Mouse (Mus musculus) forebrain, embryonic 14.5 days (tissue): ENCODE measurements around the gene Jph2. TPM values are rescaled to one million over a fixed set of nuclear protein-coding genes. Genes with fewer than 3 reads are reported as not detected.
A peak's percentile ranks its signal among the peaks of the same experiment; 100 is the strongest.

Source experiments
- ATAC-seq: fragments of 200-750 bp; cut with Nextera tagmentation; 2 replicates; pipeline ENCODE4 v1.8.0; 2017; ENCODE audit warnings: mild to moderate bottlenecking, moderate library complexity
- DNase-seq: peaks from one replicate; pipeline ENCODE4 v3.0.0-alpha.2; 2015; ENCODE audit warnings: low spot score
- H3K27ac ChIP-seq: fragments of 300-500 bp; sonication (generic); 2 replicates; pipeline ENCODE4 v1.5.1; 2014; ENCODE audit warnings: low read depth, mild to moderate bottlenecking, control low read depth, low read length, moderate library complexity
- H3K27me3 ChIP-seq: fragments of 300-500 bp; sonication (generic); replicated peaks from 2 replicates; pipeline ENCODE4 v1.6.1; 2014; ENCODE audit warnings: low read length, control low read depth, mixed read lengths; ENCODE audit not compliant: control insufficient read depth, insufficient read depth
- H3K36me3 ChIP-seq: fragments of 300-500 bp; sonication (generic); 2 replicates; pipeline ENCODE4 v1.6.1; 2014; ENCODE audit warnings: low read length, control low read depth; ENCODE audit not compliant: control insufficient read depth, insufficient read depth
- H3K4me1 ChIP-seq: fragments of 300-500 bp; sonication (generic); 2 replicates; pipeline ENCODE4 v1.6.1; 2014; ENCODE audit warnings: antibody characterized with exemption, low read length, control low read depth; ENCODE audit not compliant: control insufficient read depth, insufficient read depth
- H3K4me2 ChIP-seq: fragments of 300-500 bp; sonication (generic); 2 replicates; pipeline ENCODE4 v1.6.1; 2014; ENCODE audit warnings: mild to moderate bottlenecking, control low read depth, low read length
- H3K4me3 ChIP-seq: fragments of 300-500 bp; sonication (generic); 2 replicates; pipeline ENCODE4 v1.5.1; 2014; ENCODE audit warnings: low read depth, low read length, control low read depth
- H3K9ac ChIP-seq: fragments of 300-500 bp; sonication (generic); 2 replicates; pipeline ENCODE4 v1.6.1; 2014; ENCODE audit warnings: mild to moderate bottlenecking, low read length, control low read depth, moderate library complexity
- H3K9me3 ChIP-seq: fragments of 300-500 bp; sonication (generic); replicated peaks from 2 replicates; pipeline ENCODE4 v1.6.1; 2016; ENCODE audit warnings: low read length, control low read depth, mixed read lengths; ENCODE audit not compliant: control insufficient read depth
- WGBS: fragments of 180-500 bp; shearing (Covaris S2); extraction: QIAGEN DNeasy Blood & Tissue Kit; methylation state at CpG from one replicate; pipeline ENCODE4 v1.1.7; 2014; 5-methylcytosine and 5-hydroxymethylcytosine counted together
- polyA plus RNA-seq: library from polyadenylated mRNA; unstranded; fragments of >200 nt; fragmentation: Nextera tagmentation; extraction: Ambion mirVana; gene quantifications from 2 replicates; pipeline ENCODE4 v1.2.1, GENCODE M21; 2014

The Jph2 gene
- polyA plus RNA-seq, 1 experiment from 2014 or later = 0.08 TPM

- Histone ChIP-seq H3K4me2 (no peak overlapping the region), H3K9ac (no peak overlapping the region), H3K27ac (no peak overlapping the region), H3K9me3 (no peaks in the 10 kb centered on the region), H3K4me3 (no peak overlapping the region), H3K36me3 (no peaks in the 10 kb centered on the region), H3K27me3 (no peaks in the 10 kb centered on the region), H3K4me1 (no peaks in the 10 kb centered on the region)
- WGBS = 87% methylated on average over 9 of the region's 9 CpGs
- DNase-seq = no peak
- ATAC-seq = no peak
Observed at GRCm38 (mm10) chr2:163431289-163431688, 33.5 kb upstream of the Jph2 start.

- Histone ChIP-seq H3K4me1 (no peaks in the 10 kb centered on the region), H3K4me3 (no peak overlapping the region), H3K36me3 (no peaks in the 10 kb centered on the region), H3K27me3 (no peaks in the 10 kb centered on the region), H3K4me2 (no peak overlapping the region), H3K9me3 (no peaks in the 10 kb centered on the region), H3K9ac (no peak overlapping the region), H3K27ac (no peak overlapping the region)
- ATAC-seq = no peak
- no peak for DNase-seq
- WGBS = 58% methylated on average over 4 of the region's 4 CpGs
Observed at GRCm38 (mm10) chr2:163428346-163429011, 30.7 kb upstream of the Jph2 start.

DNA sequence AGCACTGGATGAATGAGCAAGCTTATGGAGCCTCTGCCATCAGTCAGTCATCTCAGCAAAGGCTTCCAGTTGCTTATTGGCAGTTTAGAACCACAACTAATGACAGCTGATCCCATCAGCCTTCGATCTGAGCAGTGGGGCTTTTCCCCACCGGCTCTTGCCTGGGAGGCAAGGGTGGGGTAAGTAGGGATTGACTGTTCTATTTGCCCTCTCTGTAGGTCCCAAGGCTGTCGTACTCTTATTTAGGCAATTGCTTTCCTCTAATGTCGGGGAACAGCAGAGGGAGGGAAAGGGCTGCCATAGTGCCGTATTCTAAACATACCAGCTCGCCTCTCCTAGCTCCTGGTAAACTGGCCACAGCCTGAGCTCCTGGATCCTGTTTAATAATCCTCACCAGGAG is 26.8 kb upstream of the Jph2 start, which contains the start of gene Oser1:
TSS of gene Oser1 (minus strand) at position 101 of the 400 bp plus-strand sequence.
- WGBS = 89% methylated on average over 6 of the region's 6 CpGs
- Histone ChIP-seq H3K9me3 (no peaks in the 10 kb centered on the region), H3K27me3 (no peaks in the 10 kb centered on the region), H3K36me3 (0 out of 2 replicates have a peak, but pooled peaks cover 3% of the 10 kb centered on the region), H3K4me3 (no peak within 1 kb of the TSS), H3K9ac (no peak within 1 kb of the TSS), H3K4me1 (peaks cover 8% of the 10 kb centered on the region; the same call in 1 of the 2 replicates), H3K27ac (no peak within 1 kb of the TSS), H3K4me2 (no peak within 1 kb of the TSS)
- ATAC-seq (no peak), DNase-seq (no peak)

- Histone ChIP-seq H3K27me3 (no peaks in the 10 kb centered on the region), H3K36me3 (0 out of 2 replicates have a peak, but pooled peaks cover 3% of the 10 kb centered on the region), H3K4me2 (no peak overlapping the region), H3K4me1 (peaks cover 13% of the 10 kb centered on the region), H3K4me3 (no peak overlapping the region), H3K9ac (no peak overlapping the region), H3K9me3 (no peaks in the 10 kb centered on the region), H3K27ac (no peak overlapping the region)
- no peak for ATAC-seq
- DNase-seq = no peak
- 82% methylated on average over 9 of the region's 9 CpGs for WGBS
Observed at GRCm38 (mm10) chr2:163422895-163423660, 25.3 kb upstream of the Jph2 start.

- 0 out of 2 replicates have a peak overlapping the region, but pooled peaks have one; percentile 68 for H3K27ac ChIP-seq
Observed at GRCm38 (mm10) chr2:163420366-163420886, 22.6 kb upstream of the Jph2 start.

GRCm38 (mm10) chr2:163419346-163420045 is 21.7 kb upstream of the Jph2 start:
- H3K27me3 ChIP-seq = no peaks in the 10 kb centered on the region
- peak overlapping the region; percentile 95 for H3K4me2 ChIP-seq
- peak; percentile 100 for DNase-seq
- H3K9ac ChIP-seq = peak overlapping the region; percentile 88
- H3K27ac ChIP-seq = peak overlapping the region; percentile 68; the same call in 1 of the 2 replicates
- WGBS = under 1% methylated on average over 71 of the region's 71 CpGs
- no peaks in the 10 kb centered on the region for H3K9me3 ChIP-seq
- peaks cover 10% of the 10 kb centered on the region for H3K36me3 ChIP-seq
- peaks cover 16% of the 10 kb centered on the region for H3K4me1 ChIP-seq
- peak; percentile 99 for ATAC-seq
- peak overlapping the region; percentile 94 for H3K4me3 ChIP-seq

More at GRCm38 (mm10) chr2:163420366-163420886, 22.6 kb upstream of the Jph2 start:
- Histone ChIP-seq H3K36me3 (0 out of 2 replicates have a peak, but pooled peaks cover 4% of the 10 kb centered on the region), H3K4me2 (peak overlapping the region; percentile 72), H3K9me3 (no peaks in the 10 kb centered on the region), H3K9ac (peak overlapping the region; percentile 71), H3K27me3 (no peaks in the 10 kb centered on the region), H3K4me1 (peaks cover 16% of the 10 kb centered on the region), H3K4me3 (peak overlapping the region; percentile 94)
- WGBS = 40% methylated on average over 10 of the region's 10 CpGs
- DNase-seq (no peak), ATAC-seq (no peak)

- H3K4me1 ChIP-seq = peaks cover 16% of the 10 kb centered on the region
- peaks cover 15% of the 10 kb centered on the region for H3K36me3 ChIP-seq
- no peaks in the 10 kb centered on the region for H3K9me3 ChIP-seq
- H3K27ac ChIP-seq = peak overlapping the region; percentile 44; the same call in 1 of the 2 replicates
- H3K4me3 ChIP-seq = peak overlapping the region; percentile 94
- WGBS = under 1% methylated on average over 50 of the region's 50 CpGs
- DNase-seq = no peak
- peak overlapping the region; percentile 88 for H3K9ac ChIP-seq
- ATAC-seq = no peak; the same call in 1 of the 2 replicates
- H3K4me2 ChIP-seq = peak overlapping the region; percentile 95
- no peaks in the 10 kb centered on the region for H3K27me3 ChIP-seq
Observed at GRCm38 (mm10) chr2:163418841-163419345, 21.1 kb upstream of the Jph2 start.

- no peak overlapping the region for H3K27ac ChIP-seq
- peaks cover 16% of the 10 kb centered on the region for H3K4me1 ChIP-seq
- DNase-seq (no peak), ATAC-seq (no peak)
- H3K4me3 ChIP-seq = no peak overlapping the region
- H3K27me3 ChIP-seq = no peaks in the 10 kb centered on the region
- no peaks in the 10 kb centered on the region for H3K9me3 ChIP-seq
- peak overlapping the region; percentile 95 for H3K4me2 ChIP-seq
- peak overlapping the region; percentile 88; the same call in 1 of the 2 replicates for H3K9ac ChIP-seq
- peaks cover 19% of the 10 kb centered on the region for H3K36me3 ChIP-seq
Observed at GRCm38 (mm10) chr2:163417830-163418229, 20.0 kb upstream of the Jph2 start.
